Mouse (Mus musculus) heart, adult 2 months (tissue): ENCODE results near the gene Syt14.

Experiments used
- CTCF ChIP-seq: fragments of 200-600 bp; IDR thresholded peaks from 2 replicates; pipeline ENCODE4 v1.8.1; 2022; ENCODE audit warnings: antibody characterized with exemption, mild to moderate bottlenecking, moderate library complexity
- POLR2A ChIP-seq: fragments of 200-500 bp; IDR thresholded peaks from 2 replicates; pipeline ENCODE4 v1.6.1; 2011; ENCODE audit warnings: mild to moderate bottlenecking, low read depth, low read length, control low read depth; ENCODE audit not compliant: insufficient read depth

- TF ChIP-seq POLR2A (no peak), CTCF (no peak)
These were observed 162.7 kb downstream of the Syt14 start for GRCm38 (mm10) chr1:192872841-192873240.
